Mouse (Mus musculus) G1E (cell line): Measurements from ENCODE around the gene Scn3a.

Source experiments
- CTCF ChIP-seq: IDR thresholded peaks from 2 replicates; pipeline ENCODE4 v1.5.1; 2012; ENCODE audit warnings: low read depth, low read length, inconsistent platforms, mixed read lengths
- GATA1 ChIP-seq: IDR thresholded peaks from 2 replicates; pipeline ENCODE4 v1.6.1; 2012; ENCODE audit warnings: borderline replicate concordance, low read length, inconsistent platforms, mixed read lengths
- GATA2 ChIP-seq: IDR thresholded peaks from 2 replicates; pipeline ENCODE4 v1.6.1; 2012; ENCODE audit warnings: low read depth, low read length, inconsistent platforms, borderline replicate concordance

DNA sequence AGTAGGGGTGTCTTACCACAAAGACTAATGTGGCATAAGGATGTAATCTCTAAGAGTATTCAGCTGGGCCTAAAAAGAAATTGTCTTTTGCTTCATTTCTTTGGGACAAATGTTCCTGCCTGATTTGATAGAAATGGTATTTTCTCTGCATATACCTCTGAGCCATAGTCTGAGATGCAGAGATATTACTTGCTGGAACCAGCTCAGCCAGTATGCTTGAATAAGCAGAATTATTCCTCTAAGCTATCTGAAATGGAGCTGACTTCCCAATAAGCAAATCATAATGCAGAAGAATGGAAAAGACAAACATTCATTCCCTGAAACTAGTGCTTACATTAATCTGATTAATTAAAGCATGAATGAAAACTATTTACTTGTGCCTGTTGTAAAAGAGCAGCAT is 40.4 kb upstream of the Scn3a start:
- TF ChIP-seq CTCF: no peak
- TF ChIP-seq GATA2: no peak
- TF ChIP-seq GATA1: no peak
